Mouse (Mus musculus): ENCODE measurements around the gene Pi4k2a.
"Not testable (repeated sequence)": the region's sequence is repeated elsewhere in the genome, so short reads cannot be mapped to it uniquely, and the experiment has no call there.

Gene Pi4k2a

DNA sequence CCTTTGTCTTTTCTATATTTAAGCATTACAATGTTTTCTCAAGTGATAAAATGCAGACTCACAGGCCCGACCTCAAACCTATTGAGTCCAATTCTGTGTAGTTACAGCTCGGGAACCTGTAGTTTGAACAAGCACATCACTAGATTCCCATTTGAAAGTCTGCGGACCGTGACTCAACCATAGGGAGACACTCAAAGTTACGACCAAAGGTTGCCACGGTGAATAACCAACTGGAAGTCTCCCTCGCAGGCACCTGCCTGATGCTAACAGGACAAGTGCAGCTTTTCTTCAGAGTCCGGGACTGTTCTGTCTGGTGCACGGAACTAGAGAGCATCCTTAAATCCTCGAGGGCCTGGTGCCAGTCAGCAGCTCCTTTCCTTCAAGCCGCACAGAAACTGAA lies 9.8 kb upstream of the Pi4k2a start:
- no peak for DNase-seq (ENCODE audit: low spot score)

- not testable (repeated sequence) for DNase-seq (ENCODE audit: low spot score)
Observed at GRCm38 (mm10) chr19:42081613-42082012, 8.7 kb upstream of the Pi4k2a start.

- no peak for DNase-seq (ENCODE audit: low spot score)
Observed at GRCm38 (mm10) chr19:42085690-42086089, 4.6 kb upstream of the Pi4k2a start.

GRCm38 (mm10) chr19:42086166-42086565 lies 4.1 kb upstream of the Pi4k2a start, which contains the start of gene Morn4:
TSS of gene Morn4 (minus strand) at chr19:42086357.
- peak; percentile 79 for DNase-seq (ENCODE audit: low spot score)

DNA sequence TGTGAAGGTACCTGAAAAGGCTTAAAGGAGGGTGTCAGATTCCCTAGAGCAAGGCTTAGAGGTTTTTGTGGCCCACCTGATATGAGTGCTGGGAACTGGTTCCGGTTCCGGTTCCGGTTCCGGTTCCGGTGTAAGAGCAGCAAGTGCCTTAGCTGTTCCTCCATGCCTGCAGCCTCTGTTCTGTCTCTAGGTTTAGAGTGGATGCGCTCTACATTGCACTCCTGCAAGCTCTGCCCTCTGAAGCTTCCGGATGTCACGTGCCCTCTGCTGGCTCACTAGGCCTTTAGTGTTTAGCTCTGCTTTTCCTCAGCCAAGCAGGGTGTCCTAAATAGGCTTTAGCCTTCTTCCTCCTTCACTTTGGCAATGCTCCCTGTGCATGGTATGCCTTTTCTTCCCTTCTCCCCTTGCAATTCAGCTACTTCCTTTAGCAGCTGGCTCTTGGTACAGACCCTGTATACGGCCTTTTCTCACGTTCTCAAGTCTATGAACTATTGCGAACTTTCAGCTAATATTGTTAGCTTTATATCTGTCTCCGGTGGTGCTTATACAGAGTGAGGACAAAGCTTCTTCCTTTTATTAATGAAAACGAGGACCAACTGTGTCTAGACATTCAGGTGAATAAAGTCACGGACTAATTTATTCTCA lies 1.0 kb upstream of the Pi4k2a start:
- no peak for DNase-seq (ENCODE audit: low spot score)

DNA sequence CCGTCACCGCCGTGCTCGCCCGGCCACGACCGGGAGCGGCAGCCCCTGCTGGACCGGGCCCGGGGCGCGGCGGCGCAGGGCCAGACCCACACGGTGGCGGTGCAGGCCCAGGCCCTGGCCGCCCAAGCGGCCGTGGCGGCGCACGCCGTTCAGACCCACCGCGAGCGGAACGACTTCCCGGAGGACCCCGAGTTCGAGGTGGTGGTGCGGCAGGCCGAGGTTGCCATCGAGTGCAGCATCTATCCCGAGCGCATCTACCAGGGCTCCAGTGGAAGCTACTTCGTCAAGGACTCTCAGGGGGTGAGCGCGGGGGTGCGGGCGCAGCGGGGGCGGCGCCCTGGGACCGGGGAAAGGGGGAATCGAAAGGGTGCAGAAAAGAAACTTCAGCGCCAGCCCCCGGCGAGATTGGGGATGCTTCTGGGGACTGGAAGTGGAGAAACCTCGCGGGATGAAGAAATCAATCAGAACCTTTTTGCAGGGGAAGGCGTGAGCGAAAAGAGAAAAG lies 419 bp downstream of the Pi4k2a start:
- no peak for DNase-seq (ENCODE audit: low spot score)

- no peak for DNase-seq (ENCODE audit: low spot score)
Observed at GRCm38 (mm10) chr19:42099406-42099805, 9.1 kb downstream of the Pi4k2a start.

- DNase-seq (ENCODE audit: low spot score): no peak
Observed at GRCm38 (mm10) chr19:42104681-42105080, 14.4 kb downstream of the Pi4k2a start.

- no peak for DNase-seq (ENCODE audit: low spot score)
Observed at GRCm38 (mm10) chr19:42115783-42116335, 25.6 kb downstream of the Pi4k2a start.

DNA sequence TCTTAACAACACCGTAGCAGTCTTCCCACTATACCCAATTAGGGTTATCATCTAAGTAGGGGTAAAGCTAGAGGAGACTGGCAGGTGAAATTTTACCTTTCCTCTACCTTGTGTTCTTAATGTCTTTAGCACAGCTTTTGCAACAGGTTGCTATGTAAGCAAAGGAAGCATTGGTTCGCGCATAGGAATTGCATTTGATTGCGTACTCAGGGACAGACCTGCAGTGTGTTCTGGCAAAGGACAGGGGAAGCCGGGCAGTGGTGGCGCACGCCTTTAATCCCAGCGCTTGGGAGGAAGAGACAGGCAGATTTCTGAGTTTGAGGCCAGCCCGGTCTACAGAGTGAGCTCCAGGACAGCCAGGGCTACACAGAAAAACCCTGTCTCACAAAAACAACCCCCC lies 27.9 kb downstream of the Pi4k2a start:
- DNase-seq (ENCODE audit: low spot score): no peak

GRCm38 (mm10) chr19:42118596-42118995 lies 28.3 kb downstream of the Pi4k2a start:
- DNase-seq (ENCODE audit: low spot score): no peak

GRCm38 (mm10) chr19:42120451-42120850 lies 30.2 kb downstream of the Pi4k2a start:
- DNase-seq (ENCODE audit: low spot score): no peak

GRCm38 (mm10) chr19:42124684-42125083 lies 34.4 kb downstream of the Pi4k2a start:
- no peak for DNase-seq (ENCODE audit: low spot score)

GRCm38 (mm10) chr19:42125501-42126218 lies 35.4 kb downstream of the Pi4k2a start:
- no peak for DNase-seq (ENCODE audit: low spot score)

DNA sequence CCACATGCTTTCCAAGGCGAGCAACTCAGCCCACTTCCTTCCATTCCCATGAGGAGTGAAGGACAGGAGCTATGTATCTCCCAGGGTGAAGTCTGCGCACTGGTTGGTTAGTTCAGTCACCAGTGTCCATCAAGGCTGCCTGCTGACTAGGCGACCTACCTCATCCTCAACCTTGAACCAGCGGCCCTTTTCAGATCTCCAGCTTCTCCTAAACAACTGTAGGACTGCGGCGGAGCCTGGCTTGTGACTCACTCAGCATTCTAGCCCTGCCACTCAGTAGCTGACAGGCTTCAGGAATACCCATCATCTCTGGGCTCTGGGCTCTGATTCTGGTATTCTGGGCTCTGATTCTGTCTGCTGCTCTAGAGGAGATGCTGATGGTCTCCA lies 35.9 kb downstream of the Pi4k2a start:
- DNase-seq (ENCODE audit: low spot score): no peak

DNA sequence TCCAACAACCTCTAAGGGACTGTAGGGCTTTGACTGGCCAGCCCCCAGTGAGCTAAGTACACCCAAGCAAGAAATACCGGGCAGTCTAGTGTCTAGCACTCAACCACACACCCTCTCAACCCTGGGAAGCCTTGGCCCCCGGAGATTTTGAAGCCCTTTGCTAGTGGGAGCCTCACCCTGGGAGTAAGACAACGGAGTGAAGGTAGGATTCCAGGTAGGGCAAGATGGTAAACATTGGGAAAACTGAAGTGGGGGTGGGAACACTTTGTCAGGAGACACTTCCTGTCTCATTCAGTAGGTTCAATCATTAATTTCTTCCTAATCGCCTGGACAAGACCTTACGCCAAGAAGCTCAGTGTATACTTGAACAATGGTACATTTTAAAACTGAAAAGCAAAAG lies 36.8 kb downstream of the Pi4k2a start:
- DNase-seq (ENCODE audit: low spot score): no peak

DNA sequence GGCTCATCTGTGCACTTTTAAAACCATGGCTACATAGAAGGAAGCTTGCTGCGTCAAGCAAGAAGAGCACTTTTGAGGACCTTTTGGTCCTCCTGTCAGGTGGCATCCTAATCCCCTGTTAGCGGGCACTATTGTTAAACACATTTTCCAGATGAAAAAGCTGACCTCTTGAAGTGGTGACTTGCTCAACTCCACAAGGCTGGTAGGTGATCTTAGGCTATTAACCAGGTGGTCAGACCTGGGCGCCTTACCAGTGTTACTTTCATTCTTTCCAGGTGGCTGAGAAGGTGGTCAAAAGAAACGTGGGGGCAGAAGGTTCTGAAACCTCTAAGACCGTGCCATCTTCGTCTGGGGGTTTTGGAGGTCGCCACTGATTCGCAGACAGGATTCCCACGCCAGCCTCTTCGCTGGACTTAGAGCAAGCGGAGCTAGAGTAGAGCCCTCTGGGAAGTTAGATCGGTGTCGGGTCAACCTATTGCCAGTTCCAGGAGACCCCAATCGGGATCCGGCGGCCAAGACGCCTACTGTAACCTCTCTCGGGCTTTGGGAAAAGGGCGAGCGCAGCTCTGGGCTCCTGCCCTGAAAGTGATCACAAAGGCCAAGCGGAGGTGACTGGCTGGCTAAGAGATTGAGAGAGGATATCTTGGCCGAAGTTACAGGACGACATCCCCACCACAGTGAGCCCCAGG lies 37.9 kb downstream of the Pi4k2a start:
- DNase-seq (ENCODE audit: low spot score): no peak

GRCm38 (mm10) chr19:42128787-42129508 lies 38.7 kb downstream of the Pi4k2a start, which contains the start of gene Avpi1:
TSS of gene Avpi1 (minus strand) at chr19:42129059.
- DNase-seq (ENCODE audit: low spot score): peak; percentile 90

GRCm38 (mm10) chr19:42129509-42130293 lies 39.4 kb downstream of the Pi4k2a start:
- DNase-seq (ENCODE audit: low spot score): no peak

DNA sequence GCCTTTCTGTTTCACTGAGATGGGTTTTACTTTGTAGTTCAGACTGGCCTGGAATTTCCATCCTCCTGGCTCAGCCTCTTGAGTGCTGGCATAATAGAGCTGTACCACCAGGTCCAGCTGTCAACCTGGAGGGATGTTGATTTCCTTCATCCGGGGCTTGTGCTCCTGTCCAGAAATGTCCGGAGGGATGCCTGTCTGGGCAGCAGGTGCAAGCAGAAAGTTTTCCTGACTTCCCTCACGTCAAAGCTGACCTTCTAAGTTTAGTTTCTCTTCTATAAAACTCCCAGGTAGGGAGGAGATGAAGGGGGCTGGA lies 40.0 kb downstream of the Pi4k2a start:
- DNase-seq (ENCODE audit: low spot score): no peak

GRCm38 (mm10) chr19:42131101-42131500 lies 40.8 kb downstream of the Pi4k2a start:
- DNase-seq (ENCODE audit: low spot score): no peak
